Mouse (Mus musculus) telencephalon, adult 2 months (tissue): ENCODE data around the gene Olfr307.
"Not testable (repeated sequence)": the region's sequence is repeated elsewhere in the genome, so short reads cannot be mapped to it uniquely, and the experiment has no call there.

Experiments
- DNase-seq: peaks from one replicate; pipeline ENCODE4 v3.0.0-alpha.2; 2011; ENCODE audit warnings: low read depth, low spot score

The Olfr307 gene

GRCm38 (mm10) chr7:86337486-86337885 lies at the start of gene Olfr307:
Gene Olfr307 (minus strand): TSS chr7:86337586.
- DNase-seq, result no peak

DNA sequence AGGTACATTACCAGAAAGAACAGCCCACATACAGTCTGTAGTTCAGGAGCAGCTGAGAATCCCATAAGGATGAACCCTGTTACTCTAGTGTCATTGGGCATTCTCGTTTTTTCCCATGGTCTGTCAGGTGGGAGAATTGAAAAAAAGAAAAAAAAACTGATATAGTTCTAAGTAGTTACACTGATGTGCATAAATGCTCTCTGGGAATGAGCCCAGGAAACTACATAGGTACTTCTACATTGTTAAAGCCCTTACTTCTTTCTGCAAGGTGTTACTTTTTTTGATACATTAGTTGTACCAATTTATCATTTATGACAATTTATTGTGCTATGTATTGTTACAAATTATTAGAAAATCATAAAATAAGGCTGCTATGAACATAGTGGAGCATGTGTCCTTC lies 49.2 kb upstream of the Olfr307 start, which contains the start of gene Olfr304:
Olfr304 (minus strand) TSS at position 101 of the 400 bp plus-strand sequence.
- DNase-seq, result no peak

DNA sequence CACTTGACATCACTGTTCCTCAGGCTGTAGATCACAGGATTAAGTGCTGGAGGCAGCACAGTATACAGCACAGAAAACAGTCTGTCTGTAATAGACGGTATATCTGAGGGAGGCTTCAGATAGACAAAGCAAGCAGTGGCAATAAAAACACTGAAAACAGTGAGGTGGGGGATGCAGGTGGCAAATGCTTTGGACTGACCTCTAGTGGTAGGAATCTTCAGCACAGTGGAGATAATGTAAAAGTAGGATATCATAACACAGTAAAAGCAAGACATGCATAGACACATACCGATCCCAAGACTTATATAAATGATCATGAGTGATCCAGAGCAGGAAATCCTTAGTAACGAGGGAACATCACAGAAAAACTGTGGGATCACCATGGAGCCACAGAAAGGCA lies 48.4 kb upstream of the Olfr307 start:
- DNase-seq, result no peak

GRCm38 (mm10) chr7:86366828-86367227 lies 29.4 kb upstream of the Olfr307 start, which contains the start of gene Olfr305:
Gene Olfr305 (minus strand): TSS chr7:86366928.
- DNase-seq, result no peak

- DNase-seq, result not testable (repeated sequence)
Measured at GRCm38 (mm10) chr7:86346296-86346695, 8.9 kb upstream of the Olfr307 start.

DNA sequence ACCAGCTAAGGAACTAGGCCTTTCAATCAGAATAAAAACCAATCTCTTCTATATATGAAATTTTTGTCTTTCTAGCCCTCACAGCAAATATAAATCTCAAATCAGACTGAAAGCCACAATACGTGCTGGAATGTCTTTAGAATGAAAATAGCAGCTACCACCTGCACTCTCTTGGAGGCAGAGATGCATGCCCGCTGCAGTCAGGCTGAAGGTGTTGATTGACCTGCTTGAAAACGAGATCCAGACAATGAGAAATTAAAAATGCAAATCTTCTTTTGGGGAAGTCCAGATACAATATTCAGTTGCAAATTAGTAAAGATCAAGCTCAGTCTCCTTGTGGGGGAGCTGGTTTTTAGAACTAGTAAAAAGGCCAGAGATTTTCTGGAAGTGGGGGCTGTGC lies 6.9 kb upstream of the Olfr307 start:
- no peak for DNase-seq

DNA sequence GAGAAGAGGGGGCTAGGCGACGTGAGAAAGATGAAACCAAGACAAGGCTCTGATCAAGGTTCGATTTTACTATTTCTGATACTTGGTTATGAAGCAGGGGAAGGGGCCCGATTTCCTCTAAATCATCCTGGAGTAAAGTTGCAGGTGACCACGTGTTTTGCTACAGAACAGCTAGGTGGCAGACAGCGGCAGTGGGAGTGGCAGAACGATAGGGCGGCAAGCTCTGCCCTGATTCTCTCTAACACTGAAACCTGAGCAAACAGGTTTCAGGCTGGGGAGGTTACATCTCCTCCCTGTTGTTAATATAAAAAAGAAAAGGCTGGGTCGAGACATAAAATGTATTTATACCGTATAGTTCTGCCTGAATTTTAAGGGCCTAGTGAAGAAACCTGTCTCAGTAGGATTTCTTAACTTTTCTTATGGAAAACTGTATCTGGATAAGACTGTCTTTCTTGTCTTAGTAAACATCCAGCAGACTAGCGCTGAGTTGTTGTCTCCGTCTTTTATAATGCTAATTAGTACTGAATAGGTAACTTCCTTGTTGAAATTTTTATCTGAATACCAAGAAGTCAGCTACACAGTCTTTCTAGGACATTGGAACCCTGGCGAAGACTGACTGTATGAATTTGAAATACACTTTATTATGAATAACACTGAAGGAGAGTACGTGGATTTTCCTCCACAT lies 5.6 kb upstream of the Olfr307 start:
- no peak for DNase-seq

DNA sequence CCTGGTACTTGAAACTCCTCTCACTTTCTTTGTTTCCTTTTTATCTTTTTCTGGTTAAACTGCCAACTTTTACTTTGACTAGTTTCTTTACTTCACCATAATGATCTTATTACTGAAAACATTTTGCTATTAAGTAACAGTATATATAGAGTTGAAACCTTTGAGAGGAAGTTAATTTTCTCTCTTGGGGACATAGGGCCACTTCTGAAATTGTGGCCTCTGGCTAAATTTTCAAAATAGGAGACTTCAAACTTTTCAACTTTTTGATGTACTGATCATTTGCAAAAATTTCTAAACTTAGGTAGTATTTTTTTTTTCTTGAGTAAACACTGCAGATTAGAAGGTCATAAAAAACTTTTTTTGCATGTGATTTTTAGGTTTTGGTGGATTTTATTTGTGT lies 11.9 kb downstream of the Olfr307 start, which contains the start of gene Olfr308:
Olfr308 (minus strand) TSS at position 101 of the 400 bp plus-strand sequence.
- DNase-seq, result no peak

DNA sequence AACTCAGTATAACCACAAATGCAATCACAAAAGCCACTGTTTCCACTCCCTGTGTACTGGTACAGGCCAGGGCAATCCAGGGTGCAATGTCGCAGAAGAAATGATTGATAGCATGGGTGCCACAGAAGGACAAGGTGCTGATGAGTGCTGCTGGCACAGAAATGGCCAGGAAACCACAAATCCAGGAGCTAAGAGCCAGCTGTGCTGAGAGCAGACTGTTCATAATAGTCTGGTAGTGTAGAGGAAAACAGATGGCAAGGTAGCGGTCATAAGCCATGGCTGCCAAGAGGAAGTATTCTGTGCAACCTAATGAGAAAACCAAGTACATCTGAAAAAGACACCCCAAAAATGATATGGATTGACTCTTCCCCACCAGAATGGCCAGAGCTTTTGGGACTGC lies 16.1 kb downstream of the Olfr307 start:
- DNase-seq, result no peak

GRCm38 (mm10) chr7:86313608-86314007 lies 23.8 kb downstream of the Olfr307 start, which contains the start of gene Olfr309:
Gene Olfr309 (minus strand): TSS chr7:86313708.
- DNase-seq, result no peak
